Mouse (Mus musculus): ENCODE measurements at regions not wholly inside any gene's neighbourhood (a gene's known extent, or its start where the extent isn't known, plus 50 kb on each side); places are given as distances from the start of the nearest gene placed in this dataset.
A peak's percentile ranks its signal among the peaks of the same experiment; 100 is the strongest.

- no peak for ATAC-seq (ENCODE audit: extremely low read depth, insufficient number of reproducible peaks, low FRiP score, poor library complexity, severe bottlenecking)
These were observed 62.6 kb downstream of the Mcfd2 start for GRCm38 (mm10) chr17:87202958-87203720.

- peak; percentile 45; the same call in 1 of the 2 replicates for ATAC-seq (ENCODE audit: extremely low read depth, insufficient number of reproducible peaks, low FRiP score, poor library complexity, severe bottlenecking)
These were observed 63.2 kb downstream of the Mcfd2 start for GRCm38 (mm10) chr17:87202490-87202889.

- no peak for ATAC-seq (ENCODE audit: extremely low read depth, insufficient number of reproducible peaks, low FRiP score, poor library complexity, severe bottlenecking)
These were observed 65.0 kb downstream of the Mcfd2 start for GRCm38 (mm10) chr17:87200721-87201242.

GRCm38 (mm10) chr17:87200134-87200533, 65.6 kb downstream of the Mcfd2 start:
- ATAC-seq (ENCODE audit: extremely low read depth, insufficient number of reproducible peaks, low FRiP score, poor library complexity, severe bottlenecking) = no peak

- no peak for ATAC-seq (ENCODE audit: extremely low read depth, insufficient number of reproducible peaks, low FRiP score, poor library complexity, severe bottlenecking)
These were observed 66.6 kb downstream of the Mcfd2 start for GRCm38 (mm10) chr17:87199134-87199533.

GRCm38 (mm10) chr17:87197434-87197833, 68.3 kb downstream of the Mcfd2 start:
- ATAC-seq (ENCODE audit: extremely low read depth, insufficient number of reproducible peaks, low FRiP score, poor library complexity, severe bottlenecking) = no peak

GRCm38 (mm10) chr17:87194639-87195038, 71.1 kb downstream of the Mcfd2 start:
- ATAC-seq (ENCODE audit: extremely low read depth, insufficient number of reproducible peaks, low FRiP score, poor library complexity, severe bottlenecking) = no peak

- no peak for ATAC-seq (ENCODE audit: extremely low read depth, insufficient number of reproducible peaks, low FRiP score, poor library complexity, severe bottlenecking)
These were observed 72.3 kb downstream of the Mcfd2 start for GRCm38 (mm10) chr17:87193482-87193881.

GRCm38 (mm10) chr17:87189670-87190069, 76.1 kb downstream of the Mcfd2 start:
- no peak for ATAC-seq (ENCODE audit: extremely low read depth, insufficient number of reproducible peaks, low FRiP score, poor library complexity, severe bottlenecking)
